Mouse (Mus musculus) natural killer cell, adult 2 months (primary cell): ENCODE data around the gene Phkg1.
"Not testable (repeated sequence)": the region's sequence is repeated elsewhere in the genome, so short reads cannot be mapped to it uniquely, and the experiment has no call there.

Experiments
- DNase-seq, 2 experiments: peaks; one replicate each; pipeline ENCODE4 v3.0.0; 2022; ENCODE audit warnings: low spot score in 2 of 2

Gene Phkg1

GRCm38 (mm10) chr5:129907775-129908174 is 9.4 kb upstream of the Phkg1 start:
- no peak for DNase-seq

DNA sequence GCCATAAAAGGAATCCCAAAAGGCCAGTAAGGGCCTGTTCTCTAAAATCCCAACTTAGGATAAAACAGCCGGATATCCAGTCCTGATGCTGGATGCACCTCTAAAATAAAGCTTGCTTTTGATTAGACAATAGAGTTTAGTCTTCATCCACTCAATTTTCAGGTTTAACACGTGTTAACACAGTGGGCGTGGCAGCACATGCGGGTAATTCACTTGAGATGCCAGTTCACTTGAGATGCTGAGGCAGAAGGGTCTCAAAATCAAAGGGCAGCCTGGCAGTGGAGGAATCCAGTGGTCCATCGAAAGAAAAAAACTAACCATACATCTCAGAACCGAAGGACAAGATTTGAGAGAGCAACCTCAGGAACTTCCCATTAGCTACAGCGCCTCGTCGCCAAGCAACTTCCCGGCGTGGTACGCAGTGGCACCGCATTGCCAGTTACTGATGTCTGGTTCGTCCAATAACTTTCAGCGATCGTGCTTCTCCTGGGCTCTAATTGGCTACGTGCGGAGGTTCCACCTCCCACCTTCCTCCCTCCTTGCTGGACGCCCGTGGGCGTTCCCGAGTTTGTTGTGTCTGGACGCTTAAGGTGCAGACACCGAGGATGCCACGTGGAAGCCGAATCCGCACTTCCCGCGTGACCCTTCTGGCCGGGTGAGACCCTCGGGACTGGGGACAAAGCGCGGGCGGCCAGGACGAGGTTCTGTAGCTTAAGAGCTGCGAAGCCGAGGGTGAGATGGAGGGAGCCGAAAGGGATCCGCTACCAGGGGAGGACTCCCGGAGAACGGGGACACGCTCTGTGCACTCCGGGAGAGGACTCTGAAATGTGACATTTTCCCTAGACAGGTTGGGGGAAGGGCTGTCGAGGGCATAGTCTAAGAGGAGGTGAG is 2.9 kb downstream of the Phkg1 start, which contains the start of gene Zbed5:
TSS of gene Zbed5 (plus strand) at position 526 of the 891 bp plus-strand sequence.
- DNase-seq: peak; percentile 72 to 77

GRCm38 (mm10) chr5:129890390-129890789 is 8.0 kb downstream of the Phkg1 start:
- DNase-seq: not testable (repeated sequence)

DNA sequence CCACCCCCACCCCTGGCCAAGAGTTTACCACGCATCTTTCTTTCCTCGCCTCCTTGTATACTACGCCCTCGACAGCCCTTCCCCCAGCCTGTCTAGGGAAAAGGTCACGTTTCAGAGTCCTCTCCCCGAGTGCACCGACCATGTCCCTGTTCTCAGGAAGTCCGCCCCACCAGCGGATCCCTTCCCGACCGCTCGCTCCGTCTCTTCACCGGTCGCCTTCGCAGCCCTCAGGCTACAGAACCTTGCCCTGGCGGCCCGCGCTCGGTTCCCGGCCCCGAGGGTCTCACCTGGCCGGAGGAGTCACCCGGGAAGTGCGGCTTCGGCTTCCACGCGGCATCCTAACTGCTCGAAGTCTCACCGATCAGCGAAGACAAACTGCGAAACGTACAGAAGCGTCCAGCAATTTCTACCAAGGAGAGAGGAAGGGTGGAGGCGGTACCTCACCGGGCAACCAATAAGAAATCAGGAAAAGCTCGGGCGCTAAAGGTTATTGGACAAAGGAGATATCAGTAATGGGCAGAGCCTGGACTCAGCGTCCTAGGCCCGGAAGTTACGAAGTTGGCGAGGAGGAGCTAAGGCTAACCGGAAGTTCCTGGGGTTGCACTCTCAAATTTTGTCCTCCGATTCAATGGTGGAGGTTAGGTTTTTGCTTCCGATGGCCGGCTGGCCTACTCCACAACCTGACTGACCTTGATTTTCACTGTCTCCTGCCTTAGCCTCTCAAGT is 11.3 kb downstream of the Phkg1 start, which contains the start of gene Chchd2:
TSS of gene Chchd2 (minus strand) at position 560 of the 726 bp plus-strand sequence.
- DNase-seq: peak; percentile 83 to 86

- no peak for DNase-seq
Measured at GRCm38 (mm10) chr5:129886271-129886670, 12.1 kb downstream of the Phkg1 start.

- DNase-seq: no peak
Measured at GRCm38 (mm10) chr5:129879888-129880287, 18.5 kb downstream of the Phkg1 start.

DNA sequence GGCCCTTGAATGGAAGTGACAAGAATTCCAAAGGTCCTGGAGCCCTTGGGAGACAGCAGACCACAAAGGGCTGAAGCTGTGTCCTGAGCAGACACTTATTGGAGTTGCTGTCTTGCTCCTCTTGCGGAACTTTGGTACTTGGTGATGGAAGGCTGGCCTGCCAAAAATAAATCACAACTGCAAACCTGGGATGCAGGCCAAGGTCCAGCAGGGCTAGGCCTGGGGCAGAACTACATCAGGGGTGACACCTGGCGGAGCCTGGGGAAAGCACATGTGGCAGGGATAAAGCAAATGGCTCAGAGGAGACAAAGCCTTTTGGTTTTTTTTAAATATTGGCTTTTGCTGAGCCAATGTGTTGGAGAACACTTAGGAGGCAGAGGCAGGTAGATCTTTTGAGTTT is 19.4 kb downstream of the Phkg1 start:
- no peak for DNase-seq

DNA sequence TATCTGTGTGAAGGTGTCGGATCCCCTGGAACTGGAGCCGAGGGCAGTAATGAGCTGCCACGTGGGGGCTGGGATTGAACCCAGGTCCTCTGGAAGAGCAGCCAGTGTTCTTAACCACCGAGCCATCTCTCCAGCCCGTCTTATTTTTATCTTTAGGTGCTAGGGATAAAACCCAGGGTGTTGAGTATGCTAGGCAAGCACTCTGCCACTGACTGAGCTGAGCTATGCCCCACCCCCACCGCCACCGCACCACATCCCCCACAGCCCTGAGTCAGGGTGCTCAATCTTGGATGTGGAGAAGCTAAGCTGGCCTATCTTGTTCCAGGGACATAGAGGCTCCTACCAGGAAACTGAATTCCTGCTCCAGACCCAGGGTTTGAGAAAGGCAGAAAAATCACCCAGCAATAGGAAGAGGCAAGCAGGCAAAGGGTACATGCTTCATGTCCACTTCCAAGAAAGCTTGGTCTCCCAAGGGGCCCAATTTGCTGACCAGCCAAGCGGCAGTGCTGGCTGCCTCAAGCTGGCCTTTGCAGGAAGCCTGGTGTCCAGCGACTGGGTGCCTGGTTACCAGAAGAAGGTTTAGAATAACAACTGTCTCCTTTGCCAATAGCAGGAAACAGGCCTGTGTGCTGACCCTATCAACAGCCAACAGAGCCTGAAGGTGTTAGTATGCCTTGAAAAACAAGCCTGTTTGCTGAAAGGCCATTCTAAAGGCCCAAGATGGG is 20.5 kb downstream of the Phkg1 start:
- no peak for DNase-seq

- DNase-seq: no peak
Measured at GRCm38 (mm10) chr5:129875098-129875497, 23.3 kb downstream of the Phkg1 start.

DNA sequence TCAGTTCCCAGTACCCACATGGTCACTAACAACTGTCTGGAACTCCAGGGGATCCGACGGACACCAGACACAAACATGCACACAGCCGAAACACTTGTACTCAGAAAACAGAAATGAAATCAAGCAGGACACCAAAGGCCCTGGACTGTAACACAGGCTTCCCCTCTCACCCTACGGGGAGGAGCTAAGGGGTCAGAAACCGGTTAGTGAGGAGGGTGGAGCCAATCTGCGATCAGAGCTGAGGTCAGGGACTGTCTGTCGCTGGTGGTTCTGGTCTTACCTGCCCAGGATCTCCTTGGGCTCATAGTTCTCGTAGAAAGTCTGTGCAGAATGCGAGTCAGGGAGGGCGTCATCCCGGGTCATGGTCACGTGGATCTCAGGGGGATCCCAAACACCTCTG is 24.4 kb downstream of the Phkg1 start:
- no peak for DNase-seq

GRCm38 (mm10) chr5:129871238-129871637 is 27.1 kb downstream of the Phkg1 start:
- DNase-seq: no peak

- no peak for DNase-seq
Measured at GRCm38 (mm10) chr5:129869238-129869995, 28.9 kb downstream of the Phkg1 start.

- DNase-seq: no peak
Measured at GRCm38 (mm10) chr5:129865841-129866240, 32.5 kb downstream of the Phkg1 start.

- DNase-seq: peak; percentile 30 to 44
Measured at GRCm38 (mm10) chr5:129864467-129864866, 33.9 kb downstream of the Phkg1 start.

DNA sequence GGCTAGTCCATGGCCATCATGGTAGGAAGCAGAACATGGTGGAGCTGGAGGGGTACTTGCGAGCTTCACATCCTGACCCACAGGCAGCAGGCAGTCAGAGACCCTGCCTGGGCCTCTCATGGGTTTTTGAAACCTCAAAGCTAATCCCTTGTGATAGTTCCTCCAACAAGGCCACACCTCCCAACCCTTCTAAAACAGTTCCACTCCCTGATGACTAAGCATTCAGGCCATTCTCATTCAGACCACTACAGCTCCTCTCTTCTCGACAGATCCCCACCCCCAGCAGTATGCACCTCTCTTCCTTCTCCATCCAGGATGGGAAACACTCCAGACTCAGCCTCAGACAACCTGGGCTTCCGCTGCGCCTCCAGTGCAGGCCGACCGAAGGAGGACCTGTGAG is 36.0 kb downstream of the Phkg1 start:
- DNase-seq: no peak

- DNase-seq: no peak
Measured at GRCm38 (mm10) chr5:129856414-129856813, 41.9 kb downstream of the Phkg1 start.

- DNase-seq: no peak
Measured at GRCm38 (mm10) chr5:129855163-129855562, 43.2 kb downstream of the Phkg1 start.

GRCm38 (mm10) chr5:129847558-129847820 is 50.9 kb downstream of the Phkg1 start:
- DNase-seq: no peak

GRCm38 (mm10) chr5:129846752-129847557 is 51.4 kb downstream of the Phkg1 start, which contains the start of gene Sumf2:
Gene Sumf2 (plus strand): TSS chr5:129846986.
- peak; percentile 94 to 96 for DNase-seq

DNA sequence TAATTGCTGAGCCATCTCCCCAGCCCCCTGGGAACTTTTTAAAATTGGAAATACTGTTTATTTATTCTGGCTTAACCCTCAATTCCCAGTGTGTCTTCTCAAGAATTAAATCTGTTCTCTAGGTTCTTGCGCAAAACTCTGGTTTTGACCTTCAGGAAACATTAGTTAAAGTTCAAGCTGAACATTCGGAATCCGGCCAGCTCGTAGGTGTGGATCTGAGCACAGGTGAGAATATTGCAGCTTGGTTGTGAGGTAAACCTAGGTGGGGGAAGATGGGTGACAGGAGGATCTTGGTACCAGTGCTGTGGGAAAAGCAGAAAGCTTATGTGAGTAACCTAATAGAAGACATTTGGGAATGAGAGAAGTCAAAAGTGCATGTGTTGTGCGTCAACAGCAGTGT is 53.5 kb downstream of the Phkg1 start:
- no peak for DNase-seq
